Mouse (Mus musculus) forebrain, embryonic 10.5 days (tissue): Measurements from ENCODE around the gene Kpna7. TPM values are rescaled to one million over a fixed set of nuclear protein-coding genes. Genes with fewer than 3 reads are reported as not detected.
"Not testable (repeated sequence)": the region's sequence is repeated elsewhere in the genome, so short reads cannot be mapped to it uniquely, and the experiment has no call there.

Experiments used
- DNase-seq: peaks from one replicate; pipeline ENCODE4 v3.0.0-alpha.2; 2017; ENCODE audit warnings: low spot score; ENCODE audit errors: extremely low spot score
- H3K27ac ChIP-seq: fragments of 300-500 bp; sonication (generic); 2 replicates; pipeline ENCODE4 v1.5.1; 2016; ENCODE audit warnings: mild to moderate bottlenecking
- H3K27me3 ChIP-seq: fragments of 300-500 bp; sonication (generic); 2 replicates; pipeline ENCODE4 v1.6.1; 2016; ENCODE audit warnings: mild to moderate bottlenecking; ENCODE audit not compliant: poor library complexity, severe bottlenecking
- H3K36me3 ChIP-seq: fragments of 300-500 bp; sonication (generic); replicated peaks from 2 replicates; pipeline ENCODE4 v1.6.1; 2016; ENCODE audit warnings: mild to moderate bottlenecking, moderate library complexity
- H3K4me1 ChIP-seq: fragments of 300-500 bp; sonication (generic); 2 replicates; pipeline ENCODE4 v1.6.1; 2016
- H3K4me3 ChIP-seq: fragments of 300-500 bp; sonication (generic); 2 replicates; pipeline ENCODE4 v1.5.1; 2016; ENCODE audit warnings: mild to moderate bottlenecking, moderate library complexity
- H3K9me3 ChIP-seq: fragments of 300-500 bp; sonication (generic); 2 replicates; pipeline ENCODE4 v1.6.1; 2016; ENCODE audit warnings: mild to moderate bottlenecking, moderate library complexity
- WGBS: fragments of 180-500 bp; shearing (Covaris S2); methylation state at CpG from one replicate; pipeline ENCODE4 v1.1.7; 2016; 5-methylcytosine and 5-hydroxymethylcytosine counted together
- polyA plus RNA-seq: library from polyadenylated mRNA; unstranded; fragments of >200 nt; fragmentation: Nextera tagmentation; extraction: Ambion mirVana; gene quantifications from 2 replicates; pipeline ENCODE4 v1.2.1, GENCODE M21; 2016

The Kpna7 gene
- polyA plus RNA-seq = not detected in 2 replicates

DNA sequence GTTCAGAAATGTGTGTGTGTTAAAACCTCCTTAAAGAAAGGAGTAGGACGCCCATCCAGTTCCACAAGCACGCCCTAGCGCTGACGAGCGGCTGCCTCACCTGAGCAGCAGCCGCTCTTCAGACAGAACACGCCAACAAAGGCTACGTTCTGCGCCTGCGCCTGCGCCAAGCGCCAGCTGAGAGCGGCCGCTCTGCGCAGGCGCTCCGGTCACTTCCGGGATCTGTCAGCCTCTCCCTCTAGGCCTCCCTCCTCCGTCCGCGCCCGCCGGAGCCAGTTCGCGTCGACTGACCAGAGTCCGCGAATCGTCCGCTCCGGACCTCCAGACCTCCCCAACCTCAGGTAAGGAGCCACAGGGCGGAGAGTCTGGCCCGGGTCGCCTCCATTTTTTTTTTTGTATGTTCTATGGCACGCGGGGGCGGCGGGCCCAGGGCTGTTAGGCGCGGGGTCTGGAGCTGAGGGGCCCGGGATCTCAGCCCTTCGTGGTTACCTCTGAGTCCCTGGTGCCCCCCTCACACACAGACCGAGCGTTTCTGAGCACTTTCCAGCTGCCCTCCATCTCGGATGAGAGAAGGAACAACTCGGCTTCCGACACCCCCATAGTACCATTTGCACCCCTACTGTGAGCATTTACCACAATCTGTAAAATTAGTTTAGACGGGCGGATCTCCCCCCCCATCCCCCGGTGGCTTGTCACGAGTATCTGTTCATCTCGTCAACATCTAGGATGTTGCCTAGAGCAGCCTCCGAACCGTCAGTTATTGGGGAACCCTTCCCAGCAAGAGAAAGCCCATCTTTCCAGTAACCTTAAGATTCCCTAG, at the start of gene Kpna7, which contains the start of gene Arpc1a:
Kpna7 (minus strand) TSS at position 399 of the 820 bp plus-strand sequence.
Arpc1a (plus strand) TSS at position 199 of the 820 bp plus-strand sequence.
- no peaks in the 10 kb centered on the region for H3K9me3 ChIP-seq
- peaks cover 32% of the 10 kb centered on the region for H3K36me3 ChIP-seq
- H3K27ac ChIP-seq = peak within 1 kb of the TSS; percentile 88
- WGBS = under 1% methylated on average over 54 of the region's 54 CpGs
- H3K27me3 ChIP-seq = no peaks in the 10 kb centered on the region
- H3K4me3 ChIP-seq = peak within 1 kb of the TSS; percentile 71
- peaks cover 11% of the 10 kb centered on the region for H3K4me1 ChIP-seq
- peak; percentile 92 for DNase-seq

DNA sequence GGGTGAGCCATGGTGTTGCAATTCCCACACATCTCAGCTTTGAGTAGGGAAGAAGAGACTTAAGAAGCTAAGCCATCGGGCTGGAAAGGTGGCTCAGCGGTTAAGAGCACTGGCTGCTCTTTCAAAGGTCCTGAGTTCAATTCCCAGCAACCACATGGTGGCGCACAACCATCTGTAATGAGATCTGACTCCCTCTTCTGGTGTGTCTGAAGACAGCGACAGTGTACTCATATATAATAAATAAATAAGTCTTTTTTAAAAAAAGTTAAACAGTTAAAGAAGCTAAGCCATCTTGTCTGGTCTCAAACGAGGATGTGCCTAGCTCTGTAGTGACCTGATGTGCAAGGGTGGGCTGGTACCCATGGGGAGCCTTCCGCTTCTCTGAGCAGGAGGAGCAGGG, 49.4 kb upstream of the Kpna7 start:
- not testable (repeated sequence) for DNase-seq, H3K4me3 ChIP-seq, H3K9me3 ChIP-seq, H3K27me3 ChIP-seq, H3K27ac ChIP-seq
- 94% methylated on average over 6 of the region's 6 CpGs for WGBS
- Histone ChIP-seq H3K4me1 (peaks cover 11% of the 10 kb centered on the region), H3K36me3 (peaks cover 94% of the 10 kb centered on the region)

DNA sequence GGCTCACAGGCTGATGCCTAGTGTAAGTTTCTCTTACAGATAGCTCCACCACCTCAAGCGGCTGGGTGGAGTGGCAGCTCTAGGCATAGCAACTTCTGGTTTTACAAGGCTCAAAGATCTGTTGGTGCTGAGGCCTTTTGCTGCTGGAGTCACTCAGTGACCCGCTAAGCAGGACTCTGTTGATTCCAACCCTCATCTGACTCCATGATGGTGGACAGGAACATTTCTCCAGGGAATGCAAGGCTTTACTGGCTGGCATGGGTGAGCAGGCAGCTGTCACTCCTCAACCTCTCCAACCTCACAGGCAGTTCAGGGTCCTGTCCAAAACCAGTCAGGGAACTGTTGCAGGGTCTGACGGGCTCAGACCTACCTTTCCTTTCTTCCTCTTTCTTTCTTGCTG, 47.2 kb upstream of the Kpna7 start:
- no peak for DNase-seq
- Histone ChIP-seq H3K36me3 (peaks cover 100% of the 10 kb centered on the region), H3K27me3 (no peaks in the 10 kb centered on the region), H3K9me3 (no peaks in the 10 kb centered on the region), H3K27ac (no peak overlapping the region), H3K4me3 (no peak overlapping the region), H3K4me1 (no peaks in the 10 kb centered on the region)
- WGBS = 95% methylated on average over 3 of the region's 3 CpGs

DNA sequence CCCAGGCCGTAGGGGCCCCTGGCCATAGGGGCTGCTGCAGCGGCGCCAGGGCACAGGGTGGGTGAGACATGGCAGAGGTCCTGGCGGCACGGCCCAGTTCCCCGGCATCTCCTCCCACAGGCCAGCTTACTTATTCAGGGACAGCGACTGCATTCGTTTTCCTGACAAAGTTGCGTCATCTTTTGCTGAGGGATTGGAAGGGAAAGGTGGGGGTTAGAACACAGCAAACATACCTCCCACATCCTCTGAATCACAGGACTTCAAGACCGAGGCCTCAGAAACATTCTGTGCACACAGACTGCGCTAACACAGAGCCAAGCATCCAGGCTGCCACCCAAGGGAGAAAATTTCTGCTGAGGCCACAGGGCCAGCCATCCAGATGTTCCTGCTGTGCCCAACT, 46.4 kb upstream of the Kpna7 start:
- 93% methylated on average over 11 of the region's 11 CpGs for WGBS
- DNase-seq = no peak
- Histone ChIP-seq H3K36me3 (peaks cover 100% of the 10 kb centered on the region), H3K27me3 (no peaks in the 10 kb centered on the region), H3K4me1 (no peaks in the 10 kb centered on the region), H3K9me3 (no peaks in the 10 kb centered on the region), H3K4me3 (no peak overlapping the region), H3K27ac (no peak overlapping the region)

DNA sequence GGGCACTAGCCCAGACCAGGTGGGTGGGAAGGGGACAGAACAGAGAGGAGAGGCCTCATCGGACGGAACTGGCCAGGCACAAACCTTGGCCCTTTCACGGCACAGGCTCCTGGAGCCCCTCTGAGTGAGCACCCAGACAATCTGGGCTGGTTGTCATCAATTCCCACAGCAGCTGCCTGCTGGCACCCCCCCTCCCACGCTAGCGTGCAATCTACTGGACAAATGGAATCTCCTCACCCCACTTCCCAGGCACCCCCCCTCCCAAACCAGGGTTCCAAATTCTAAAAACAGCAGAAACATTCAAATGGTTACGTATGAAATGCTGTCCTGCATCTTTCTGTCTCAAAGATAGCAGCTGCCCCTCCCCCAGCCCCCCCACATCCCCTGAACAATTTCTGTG, 45.9 kb upstream of the Kpna7 start:
- WGBS = 87% methylated on average over 6 of the region's 6 CpGs
- not testable (repeated sequence) for H3K9me3 ChIP-seq, DNase-seq, H3K4me3 ChIP-seq, H3K27ac ChIP-seq, H3K27me3 ChIP-seq, H3K4me1 ChIP-seq
- peaks cover 100% of the 10 kb centered on the region for H3K36me3 ChIP-seq

DNA sequence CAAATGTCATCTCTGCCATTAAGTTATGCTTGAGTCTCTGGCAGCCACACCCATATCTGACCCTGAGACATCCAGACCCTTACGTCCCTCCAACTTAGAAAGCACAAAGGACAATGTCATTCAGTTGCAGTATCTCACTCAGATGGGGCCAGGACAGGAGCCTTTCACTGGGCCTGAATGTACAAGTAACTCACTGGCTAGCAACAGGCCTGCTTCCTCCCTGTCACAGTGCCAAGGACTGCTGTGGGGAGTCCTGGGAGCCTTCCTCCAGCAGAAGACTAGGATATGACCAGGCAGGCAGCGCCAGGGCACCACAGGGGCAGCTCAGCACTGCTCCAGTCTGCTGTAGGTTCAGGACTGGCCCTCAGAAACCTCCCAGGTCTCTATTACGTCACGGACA, 45.3 kb upstream of the Kpna7 start:
- no peak overlapping the region for H3K4me3 ChIP-seq
- no peaks in the 10 kb centered on the region for H3K27me3 ChIP-seq
- no peaks in the 10 kb centered on the region for H3K9me3 ChIP-seq
- no peak overlapping the region for H3K27ac ChIP-seq
- peaks cover 100% of the 10 kb centered on the region for H3K36me3 ChIP-seq
- no peaks in the 10 kb centered on the region for H3K4me1 ChIP-seq
- WGBS = 96% methylated on average over 4 of the region's 4 CpGs
- DNase-seq = no peak

DNA sequence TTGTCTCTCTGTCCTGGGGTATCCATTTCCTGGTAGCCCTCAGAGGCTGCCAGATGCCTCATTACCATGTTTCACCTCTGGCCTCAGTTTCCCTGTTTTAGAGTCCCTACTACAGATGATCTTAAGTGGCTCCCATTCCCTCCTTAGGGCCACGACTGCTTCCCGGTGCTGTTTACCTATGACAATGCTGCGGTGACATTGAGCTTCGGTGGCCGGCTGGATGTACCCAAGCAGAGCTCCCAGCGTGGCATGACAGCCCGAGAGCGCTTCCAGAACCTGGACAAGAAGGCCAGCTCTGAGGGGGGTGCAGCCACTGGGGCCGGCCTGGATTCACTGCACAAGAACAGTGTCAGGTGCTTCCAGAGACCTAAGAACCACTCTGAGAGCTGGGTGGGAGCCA, 42.8 kb upstream of the Kpna7 start:
- Histone ChIP-seq H3K27me3 (no peaks in the 10 kb centered on the region), H3K4me3 (no peak overlapping the region), H3K9me3 (no peaks in the 10 kb centered on the region), H3K36me3 (peaks cover 94% of the 10 kb centered on the region), H3K4me1 (no peaks in the 10 kb centered on the region), H3K27ac (no peak overlapping the region)
- WGBS = 97% methylated on average over 9 of the region's 9 CpGs
- DNase-seq = no peak

DNA sequence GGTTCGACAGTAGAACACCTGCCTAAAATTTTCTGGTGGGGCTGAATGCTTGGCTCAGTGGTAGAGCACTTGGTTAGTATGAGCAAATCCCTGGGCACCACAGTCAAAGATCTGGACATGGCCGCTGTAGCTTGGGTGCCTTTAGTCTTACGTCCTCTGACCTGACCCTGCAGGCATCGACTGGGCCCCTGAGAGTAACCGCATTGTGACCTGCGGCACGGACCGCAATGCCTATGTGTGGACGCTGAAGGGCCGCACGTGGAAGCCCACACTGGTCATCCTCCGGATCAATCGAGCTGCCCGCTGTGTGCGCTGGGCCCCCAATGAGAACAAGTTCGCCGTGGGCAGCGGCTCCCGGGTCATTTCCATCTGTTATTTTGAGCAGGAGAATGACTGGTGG, 39.6 kb upstream of the Kpna7 start:
- Histone ChIP-seq H3K9me3 (no peaks in the 10 kb centered on the region), H3K27me3 (no peaks in the 10 kb centered on the region), H3K4me3 (no peak overlapping the region), H3K36me3 (peaks cover 65% of the 10 kb centered on the region), H3K4me1 (0 out of 2 replicates have a peak, but pooled peaks cover 4% of the 10 kb centered on the region), H3K27ac (no peak overlapping the region)
- WGBS = 95% methylated on average over 19 of the region's 19 CpGs
- DNase-seq = no peak

DNA sequence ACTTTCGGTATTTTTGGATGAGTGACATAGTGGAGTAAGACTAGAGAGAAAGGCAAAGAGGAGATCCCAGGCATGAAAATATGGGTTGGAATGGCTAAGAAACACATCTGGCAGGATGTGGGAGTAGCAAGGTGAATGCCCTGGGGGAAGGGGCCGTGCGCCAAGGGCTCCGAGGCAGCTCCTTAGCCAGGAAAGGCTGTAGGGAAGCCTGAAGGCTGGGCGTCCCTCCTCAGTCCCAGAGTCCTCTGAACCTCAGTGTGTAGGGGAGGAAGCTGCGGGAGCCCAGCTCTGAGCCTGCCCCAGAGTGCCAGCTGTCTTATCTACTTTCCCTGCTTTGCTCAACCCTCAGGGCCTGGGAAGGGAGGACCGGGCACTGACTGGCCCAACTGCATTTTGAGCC, 37.1 kb upstream of the Kpna7 start:
- Histone ChIP-seq H3K36me3 (peaks cover 40% of the 10 kb centered on the region), H3K27me3 (peaks cover 2% of the 10 kb centered on the region; the same call in 1 of the 2 replicates), H3K4me3 (no peak overlapping the region), H3K9me3 (no peaks in the 10 kb centered on the region), H3K4me1 (0 out of 2 replicates have a peak, but pooled peaks cover 4% of the 10 kb centered on the region), H3K27ac (no peak overlapping the region)
- WGBS = 76% methylated on average over 7 of the region's 7 CpGs
- no peak for DNase-seq

DNA sequence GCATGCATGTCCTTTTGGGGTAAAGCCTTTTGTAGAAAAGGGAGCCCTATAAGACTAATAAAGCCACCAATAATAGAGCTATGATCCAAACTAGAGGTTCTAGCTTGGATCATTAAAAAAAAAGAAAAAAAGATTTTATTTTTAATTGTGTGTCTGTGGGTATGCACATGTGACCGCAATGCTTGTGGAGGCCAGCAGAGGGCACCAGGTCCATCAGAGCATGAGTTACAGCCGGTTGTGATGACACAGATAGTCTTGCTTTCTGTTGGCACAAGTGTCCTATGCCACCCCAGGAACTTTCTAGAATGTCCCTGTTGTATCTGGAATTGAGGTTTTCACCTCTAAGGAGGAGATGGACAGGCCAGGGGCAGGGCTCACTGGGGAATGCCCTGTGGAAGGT, 35.6 kb upstream of the Kpna7 start:
- H3K27me3 ChIP-seq = peaks cover 17% of the 10 kb centered on the region
- H3K27ac ChIP-seq = no peak overlapping the region
- DNase-seq = no peak
- H3K4me3 ChIP-seq = no peak overlapping the region
- no peaks in the 10 kb centered on the region for H3K9me3 ChIP-seq
- peaks cover 25% of the 10 kb centered on the region for H3K36me3 ChIP-seq
- peaks cover 10% of the 10 kb centered on the region for H3K4me1 ChIP-seq
- WGBS = 84% methylated on average over 2 of the region's 2 CpGs

DNA sequence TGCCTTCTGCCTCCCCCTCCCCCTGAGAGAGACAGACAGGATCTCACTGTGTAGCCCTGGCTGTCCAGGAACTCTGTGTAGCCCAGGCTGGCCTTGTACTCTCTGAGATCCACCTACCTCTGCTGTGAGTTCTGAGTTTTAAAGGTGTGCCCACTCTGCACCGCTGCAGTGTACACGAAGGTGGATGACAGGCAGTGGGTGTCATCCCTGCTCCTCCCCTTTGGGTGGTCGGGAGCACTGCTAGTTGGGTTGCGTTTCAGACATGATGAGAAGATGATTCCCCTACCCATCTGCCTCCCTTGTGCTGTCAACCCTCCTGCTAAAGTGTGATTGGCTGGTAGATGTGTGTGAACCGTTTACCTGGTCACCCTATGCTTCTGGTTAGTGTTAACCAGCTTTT, 34.6 kb upstream of the Kpna7 start:
- peaks cover 26% of the 10 kb centered on the region for H3K27me3 ChIP-seq
- DNase-seq = no peak
- H3K27ac ChIP-seq = no peak overlapping the region
- 91% methylated on average over 5 of the region's 5 CpGs for WGBS
- peaks cover 18% of the 10 kb centered on the region for H3K4me1 ChIP-seq
- H3K36me3 ChIP-seq = peaks cover 16% of the 10 kb centered on the region
- H3K4me3 ChIP-seq = no peak overlapping the region
- no peaks in the 10 kb centered on the region for H3K9me3 ChIP-seq

DNA sequence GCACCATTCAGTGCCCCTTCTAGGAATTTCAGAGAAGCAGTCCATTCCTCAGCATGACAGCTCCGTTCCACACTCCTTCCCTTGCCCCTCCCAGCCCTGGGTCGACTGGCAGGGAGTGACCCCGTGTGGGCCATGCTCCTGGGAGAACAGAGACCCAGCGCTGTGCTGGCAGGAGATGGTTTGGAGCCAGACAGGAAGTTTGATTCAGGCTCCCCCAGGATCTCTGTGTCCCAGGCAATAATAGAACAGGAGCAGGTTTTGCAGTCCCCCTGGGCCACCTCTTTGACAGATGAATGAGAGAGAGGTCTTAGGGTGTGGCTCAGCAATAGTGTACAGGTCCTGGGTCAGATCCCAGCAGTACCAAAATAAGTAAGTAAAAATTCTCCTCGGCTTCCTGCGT, 34.2 kb upstream of the Kpna7 start:
- WGBS = 75% methylated on average over 6 of the region's 6 CpGs
- peaks cover 18% of the 10 kb centered on the region for H3K4me1 ChIP-seq
- H3K4me3 ChIP-seq = no peak overlapping the region
- no peak for DNase-seq
- peaks cover 31% of the 10 kb centered on the region for H3K27me3 ChIP-seq
- no peaks in the 10 kb centered on the region for H3K9me3 ChIP-seq
- H3K27ac ChIP-seq = no peak overlapping the region
- peaks cover 11% of the 10 kb centered on the region for H3K36me3 ChIP-seq

DNA sequence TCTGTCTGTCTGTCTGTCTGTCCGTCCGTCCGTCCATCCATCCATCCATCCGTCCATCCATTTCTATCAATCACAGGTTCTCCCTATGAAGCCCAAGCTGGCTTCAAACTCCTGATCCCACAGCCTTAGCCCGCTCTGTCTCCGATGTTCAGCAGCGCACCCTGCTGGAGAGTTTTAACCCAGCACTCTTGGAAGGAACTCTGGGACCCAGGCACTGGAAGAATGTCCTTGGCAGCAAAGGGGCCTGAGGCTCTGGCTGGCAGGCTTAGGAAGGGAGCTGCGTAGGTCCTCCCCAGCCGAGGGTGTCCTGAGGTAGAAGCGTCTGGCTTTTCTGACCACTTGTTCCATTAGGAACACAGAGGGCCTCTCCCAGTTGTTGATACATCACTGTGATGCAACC, 33.1 kb upstream of the Kpna7 start:
- Histone ChIP-seq H3K27me3 (peaks cover 38% of the 10 kb centered on the region), H3K4me1 (peaks cover 18% of the 10 kb centered on the region), H3K36me3 (peaks cover 5% of the 10 kb centered on the region; the same call in 1 of the 2 replicates), H3K9me3 (no peaks in the 10 kb centered on the region), H3K4me3 (no peak overlapping the region), H3K27ac (no peak overlapping the region)
- DNase-seq = peak; percentile 50
- 45% methylated on average over 10 of the region's 10 CpGs for WGBS
